Comparison of ENCODE assay signal across 27 mouse cellular contexts in genomic region chr1:167126292-167126691, GRCm38 (mm10).
DNase-seq lines count a peak whose midpoint lies in the region; ATAC-seq and TF ChIP-seq lines count a peak whose summit lies in the region.
"Had no signal": no experiment of that assay in that cellular context is flagged by ENCODE, and none has a peak within 500 bp of the region (broad histone marks: within the 10 kb centered on the region; RNA-seq: fewer than 3 reads in every experiment).

No protein-coding gene starts in this region.

- H3K4me3 ChIP-seq in embryonic facial prominence, embryonic 11.5 days (ENCODE audit: low read depth, low read length): no peak overlapping the region
- H3K4me3 ChIP-seq in embryonic facial prominence, embryonic 10.5 days: no peak overlapping the region
- no peak overlapping the region for H3K4me3 ChIP-seq in kidney, embryonic 16.5 days (ENCODE audit: low read length)
- H3K4me3 ChIP-seq in midbrain, embryonic 13.5 days (replicated peaks): no peak overlapping the region
- no peak overlapping the region for H3K4me3 ChIP-seq in midbrain, postnatal 0 days (ENCODE audit: low read depth, low read length)
- no peak overlapping the region for H3K4me3 ChIP-seq in embryonic facial prominence, embryonic 13.5 days
- H3K4me3 ChIP-seq: embryonic facial prominence, embryonic 12.5 days; embryonic facial prominence, embryonic 15.5 days; erythroblast, embryonic 14.5 days; forebrain, embryonic 10.5 days; forebrain, embryonic 12.5 days had no signal

- no peak overlapping the region for H3K27ac ChIP-seq in embryonic facial prominence, embryonic 11.5 days (replicated peaks; ENCODE audit: low read depth, low read length)
- H3K27ac ChIP-seq in embryonic facial prominence, embryonic 10.5 days (replicated peaks): no peak overlapping the region
- H3K27ac ChIP-seq in kidney, embryonic 16.5 days (ENCODE audit: low read length): no peak overlapping the region
- no peak overlapping the region for H3K27ac ChIP-seq in midbrain, embryonic 13.5 days
- no peak overlapping the region for H3K27ac ChIP-seq in midbrain, postnatal 0 days (ENCODE audit: low read depth, low read length)
- no peak overlapping the region for H3K27ac ChIP-seq in embryonic facial prominence, embryonic 13.5 days
- H3K27ac ChIP-seq: embryonic facial prominence, embryonic 12.5 days; embryonic facial prominence, embryonic 15.5 days; forebrain, embryonic 10.5 days; forebrain, embryonic 12.5 days had no signal

- WGBS in embryonic facial prominence, embryonic 11.5 days: 71% methylated on average over 4 of the region's 4 CpGs
- 68% methylated on average over 4 of the region's 4 CpGs for WGBS in embryonic facial prominence, embryonic 10.5 days
- 66% methylated on average over 4 of the region's 4 CpGs for WGBS in kidney, embryonic 16.5 days
- 67% methylated on average over 4 of the region's 4 CpGs for WGBS in midbrain, embryonic 13.5 days
- WGBS in midbrain, postnatal 0 days: 77% methylated on average over 4 of the region's 4 CpGs
- WGBS in embryonic facial prominence, embryonic 13.5 days: 58% methylated on average over 4 of the region's 4 CpGs

- H3K9me3 ChIP-seq in embryonic facial prominence, embryonic 11.5 days (replicated peaks; ENCODE audit: control insufficient read depth, low read length): no peaks in the 10 kb centered on the region
- no peaks in the 10 kb centered on the region for H3K9me3 ChIP-seq in embryonic facial prominence, embryonic 10.5 days
- H3K9me3 ChIP-seq in kidney, embryonic 16.5 days (ENCODE audit: low read length): no peaks in the 10 kb centered on the region
- H3K9me3 ChIP-seq in midbrain, embryonic 13.5 days: no peaks in the 10 kb centered on the region
- no peaks in the 10 kb centered on the region for H3K9me3 ChIP-seq in midbrain, postnatal 0 days (ENCODE audit: low read length)
- no peaks in the 10 kb centered on the region for H3K9me3 ChIP-seq in embryonic facial prominence, embryonic 13.5 days
- H3K9me3 ChIP-seq: embryonic facial prominence, embryonic 12.5 days; embryonic facial prominence, embryonic 15.5 days; forebrain, embryonic 10.5 days; forebrain, embryonic 12.5 days had no signal

- ATAC-seq in embryonic facial prominence, embryonic 11.5 days (replicated peaks; ENCODE audit: insufficient number of reproducible peaks, low FRiP score, low TSS enrichment, low read depth): peak; percentile 18; the same call in 1 of the 2 replicates
- ATAC-seq in kidney, embryonic 16.5 days (ENCODE audit: low FRiP score, low TSS enrichment): peak; percentile 23; the same call in 1 of the 2 replicates
- peak; percentile 27 for ATAC-seq in midbrain, embryonic 13.5 days
- no peak for ATAC-seq in midbrain, postnatal 0 days (ENCODE audit: low FRiP score)
- peak; percentile 15; the same call in 1 of the 2 replicates for ATAC-seq in embryonic facial prominence, embryonic 13.5 days (ENCODE audit: insufficient number of reproducible peaks, insufficient read depth, low FRiP score, low TSS enrichment, low read depth)
- ATAC-seq: activated CD4-positive, CD25-positive, alpha-beta regulatory T cell, adult 4 months; CD4-positive, CD25-positive, alpha-beta regulatory T cell, adult 4 months; forebrain, embryonic 14.5 days; forebrain, embryonic 16.5 days; Patski had no signal

- H3K9ac ChIP-seq in embryonic facial prominence, embryonic 11.5 days (replicated peaks; ENCODE audit: low read length): no peak overlapping the region
- H3K9ac ChIP-seq in kidney, embryonic 16.5 days (replicated peaks; ENCODE audit: low read length): no peak overlapping the region
- no peak overlapping the region for H3K9ac ChIP-seq in midbrain, embryonic 13.5 days (replicated peaks)
- no peak overlapping the region for H3K9ac ChIP-seq in midbrain, postnatal 0 days (replicated peaks; ENCODE audit: low read length, poor library complexity, severe bottlenecking)
- H3K9ac ChIP-seq in embryonic facial prominence, embryonic 13.5 days: no peak overlapping the region
- H3K9ac ChIP-seq: embryonic facial prominence, embryonic 12.5 days; embryonic facial prominence, embryonic 15.5 days; forebrain, embryonic 12.5 days had no signal

- no peaks in the 10 kb centered on the region for H3K4me1 ChIP-seq in embryonic facial prominence, embryonic 11.5 days (ENCODE audit: control insufficient read depth, insufficient read depth, low read length)
- no peaks in the 10 kb centered on the region for H3K4me1 ChIP-seq in embryonic facial prominence, embryonic 10.5 days
- H3K4me1 ChIP-seq in kidney, embryonic 16.5 days (ENCODE audit: insufficient read depth, low read length): no peaks in the 10 kb centered on the region
- no peaks in the 10 kb centered on the region for H3K4me1 ChIP-seq in midbrain, embryonic 13.5 days (replicated peaks)
- H3K4me1 ChIP-seq in midbrain, postnatal 0 days (ENCODE audit: insufficient read depth, low read length): no peaks in the 10 kb centered on the region
- no peaks in the 10 kb centered on the region for H3K4me1 ChIP-seq in embryonic facial prominence, embryonic 13.5 days
- H3K4me1 ChIP-seq: embryonic facial prominence, embryonic 12.5 days; embryonic facial prominence, embryonic 15.5 days; forebrain, embryonic 10.5 days; forebrain, embryonic 12.5 days had no signal

- no peaks in the 10 kb centered on the region for H3K36me3 ChIP-seq in embryonic facial prominence, embryonic 11.5 days (replicated peaks; ENCODE audit: control insufficient read depth, insufficient read depth, low read depth, low read length)
- no peaks in the 10 kb centered on the region for H3K36me3 ChIP-seq in embryonic facial prominence, embryonic 10.5 days (replicated peaks)
- H3K36me3 ChIP-seq in kidney, embryonic 16.5 days (ENCODE audit: insufficient read depth, low read length): no peaks in the 10 kb centered on the region
- H3K36me3 ChIP-seq in midbrain, embryonic 13.5 days: no peaks in the 10 kb centered on the region
- H3K36me3 ChIP-seq in midbrain, postnatal 0 days (ENCODE audit: insufficient read depth, low read length): no peaks in the 10 kb centered on the region
- H3K36me3 ChIP-seq in embryonic facial prominence, embryonic 13.5 days: no peaks in the 10 kb centered on the region
- H3K36me3 ChIP-seq: embryonic facial prominence, embryonic 12.5 days; embryonic facial prominence, embryonic 15.5 days; forebrain, embryonic 10.5 days; forebrain, embryonic 12.5 days; G1E had no signal

- H3K4me2 ChIP-seq in embryonic facial prominence, embryonic 11.5 days (ENCODE audit: low read depth, low read length): no peak overlapping the region
- no peak overlapping the region for H3K4me2 ChIP-seq in kidney, embryonic 16.5 days (replicated peaks; ENCODE audit: low read depth, low read length)
- no peak overlapping the region for H3K4me2 ChIP-seq in midbrain, embryonic 13.5 days (replicated peaks)
- no peak overlapping the region for H3K4me2 ChIP-seq in midbrain, postnatal 0 days (ENCODE audit: low read depth, low read length, poor library complexity, severe bottlenecking)
- no peak overlapping the region for H3K4me2 ChIP-seq in embryonic facial prominence, embryonic 13.5 days
- H3K4me2 ChIP-seq: embryonic facial prominence, embryonic 12.5 days; embryonic facial prominence, embryonic 15.5 days; forebrain, embryonic 12.5 days had no signal

- DNase-seq in embryonic facial prominence, embryonic 11.5 days (ENCODE audit: low spot score): no peak
- no peak for DNase-seq in embryonic facial prominence, embryonic 10.5 days (ENCODE audit: low spot score)
- no peak for DNase-seq in kidney, postnatal 36 days
- no peak for DNase-seq in midbrain, postnatal 0 days (ENCODE audit: low spot score)
- DNase-seq: adrenal gland, adult 8-10 months; adrenal gland, postnatal 14 days; adrenal gland, postnatal 36 days; B cell, adult 2 months; cerebellum, adult 11-12 months; cerebellum, adult 2 months; cerebellum, adult 9-10 months; cerebellum, postnatal 10 days; cerebellum, postnatal 25 days had no signal

- no peak for TF ChIP-seq CTCF in midbrain, postnatal 0 days (IDR thresholded peaks at IDR 0.05)

- no peaks in the 10 kb centered on the region for H3K27me3 ChIP-seq in embryonic facial prominence, embryonic 11.5 days (ENCODE audit: control insufficient read depth, insufficient read depth, low read length)
- no peaks in the 10 kb centered on the region for H3K27me3 ChIP-seq in embryonic facial prominence, embryonic 10.5 days (replicated peaks; ENCODE audit: low read depth, poor library complexity, severe bottlenecking)
- no peaks in the 10 kb centered on the region for H3K27me3 ChIP-seq in kidney, embryonic 16.5 days (ENCODE audit: insufficient read depth, low read length)
- H3K27me3 ChIP-seq in midbrain, embryonic 13.5 days: no peaks in the 10 kb centered on the region
- no peaks in the 10 kb centered on the region for H3K27me3 ChIP-seq in midbrain, postnatal 0 days (ENCODE audit: insufficient read depth, low read length)
- H3K27me3 ChIP-seq in embryonic facial prominence, embryonic 13.5 days: no peaks in the 10 kb centered on the region
- H3K27me3 ChIP-seq: embryonic facial prominence, embryonic 12.5 days; embryonic facial prominence, embryonic 15.5 days; forebrain, embryonic 12.5 days; Patski had no signal
